Mouse (Mus musculus): Measurements from ENCODE around the gene Runx1. TPM values are rescaled to one million over a fixed set of nuclear protein-coding genes. Genes with fewer than 3 reads are reported as not detected.

Runx1 gene
- polyA plus RNA-seq (2015; fragmentation: Nextera tagmentation; extraction: Ambion mirVana), result 0.29 and 0.30 TPM in 2 replicates

GRCm38 (mm10) chr16:92825908-92826650 lies at the start of gene Runx1:
Gene Runx1, minus strand, starts transcription at chr16:92826149.
- 91% methylated on average over 11 of the region's 11 CpGs for WGBS
- H3K4me2 ChIP-seq, result no peak within 1 kb of the TSS
- H3K36me3 ChIP-seq (ENCODE audit: poor library complexity, severe bottlenecking), result no peaks in the 10 kb centered on the region
- H3K27me3 ChIP-seq, result no peaks in the 10 kb centered on the region; the same call in 1 of the 2 replicates
- H3K27ac ChIP-seq, result no peak within 1 kb of the TSS
- H3K9ac ChIP-seq, result no peak within 1 kb of the TSS
- H3K4me3 ChIP-seq, result no peak within 1 kb of the TSS
- H3K4me1 ChIP-seq, result peaks cover 27% of the 10 kb centered on the region
- no peaks in the 10 kb centered on the region for H3K9me3 ChIP-seq (replicated peaks)
- ATAC-seq, result no peak

- H3K27me3 ChIP-seq, result no peaks in the 10 kb centered on the region
- H3K4me1 ChIP-seq, result no peaks in the 10 kb centered on the region
- no peak for ATAC-seq
- no peaks in the 10 kb centered on the region for H3K36me3 ChIP-seq (ENCODE audit: poor library complexity, severe bottlenecking)
- H3K4me3 ChIP-seq, result no peak overlapping the region
- 91% methylated on average over 3 of the region's 3 CpGs for WGBS
- H3K9ac ChIP-seq, result no peak overlapping the region
- H3K4me2 ChIP-seq, result no peak overlapping the region
- H3K9me3 ChIP-seq (replicated peaks), result no peaks in the 10 kb centered on the region
- H3K27ac ChIP-seq, result no peak overlapping the region
These were observed 48.1 kb upstream of the Runx1 start for GRCm38 (mm10) chr16:92874015-92874414.

- ATAC-seq, result no peak
- WGBS, result 93% methylated on average over 11 of the region's 11 CpGs
- no peak overlapping the region for H3K4me3 ChIP-seq
- no peaks in the 10 kb centered on the region for H3K27me3 ChIP-seq
- H3K4me2 ChIP-seq, result no peak overlapping the region
- H3K4me1 ChIP-seq, result no peaks in the 10 kb centered on the region
- H3K36me3 ChIP-seq (ENCODE audit: poor library complexity, severe bottlenecking), result no peaks in the 10 kb centered on the region
- no peaks in the 10 kb centered on the region; the same call in 1 of the 2 replicates for H3K9me3 ChIP-seq (replicated peaks)
- no peak overlapping the region for H3K9ac ChIP-seq
- H3K27ac ChIP-seq, result no peak overlapping the region
These were observed 45.8 kb upstream of the Runx1 start for GRCm38 (mm10) chr16:92871728-92872127.

- no peaks in the 10 kb centered on the region for H3K27me3 ChIP-seq
- no peak overlapping the region for H3K27ac ChIP-seq
- no peak for ATAC-seq
- no peak overlapping the region for H3K4me3 ChIP-seq
- H3K9me3 ChIP-seq (replicated peaks), result no peaks in the 10 kb centered on the region; the same call in 1 of the 2 replicates
- H3K4me1 ChIP-seq, result no peaks in the 10 kb centered on the region
- H3K9ac ChIP-seq, result no peak overlapping the region
- no peak overlapping the region for H3K4me2 ChIP-seq
- no peaks in the 10 kb centered on the region for H3K36me3 ChIP-seq (ENCODE audit: poor library complexity, severe bottlenecking)
- WGBS, result 91% methylated on average over 4 of the region's 4 CpGs
These were observed 42.6 kb upstream of the Runx1 start for GRCm38 (mm10) chr16:92868550-92868949.

GRCm38 (mm10) chr16:92867261-92867935 lies 41.4 kb upstream of the Runx1 start:
- Histone ChIP-seq H3K9ac (no peak overlapping the region), H3K4me1 (no peaks in the 10 kb centered on the region), H3K27ac (no peak overlapping the region), H3K27me3 (no peaks in the 10 kb centered on the region), H3K9me3 (replicated peaks) (no peaks in the 10 kb centered on the region; the same call in 1 of the 2 replicates), H3K4me3 (no peak overlapping the region), H3K36me3 (ENCODE audit: poor library complexity, severe bottlenecking) (no peaks in the 10 kb centered on the region), H3K4me2 (no peak overlapping the region)
- no peak for ATAC-seq
- 83% methylated on average over 9 of the region's 9 CpGs for WGBS

GRCm38 (mm10) chr16:92865314-92865713 lies 39.4 kb upstream of the Runx1 start:
- no peaks in the 10 kb centered on the region for H3K36me3 ChIP-seq (ENCODE audit: poor library complexity, severe bottlenecking)
- no peak overlapping the region for H3K4me3 ChIP-seq
- H3K9me3 ChIP-seq (replicated peaks), result no peaks in the 10 kb centered on the region; the same call in 1 of the 2 replicates
- H3K4me2 ChIP-seq, result no peak overlapping the region
- no peak overlapping the region for H3K9ac ChIP-seq
- no peak for ATAC-seq
- no peak overlapping the region for H3K27ac ChIP-seq
- no peaks in the 10 kb centered on the region for H3K4me1 ChIP-seq
- 95% methylated on average over 3 of the region's 3 CpGs for WGBS
- H3K27me3 ChIP-seq, result no peaks in the 10 kb centered on the region

- no peak for ATAC-seq
- H3K27ac ChIP-seq, result no peak overlapping the region
- no peak overlapping the region for H3K9ac ChIP-seq
- H3K4me1 ChIP-seq, result no peaks in the 10 kb centered on the region
- H3K27me3 ChIP-seq, result no peaks in the 10 kb centered on the region
- H3K4me2 ChIP-seq, result no peak overlapping the region
- H3K9me3 ChIP-seq (replicated peaks), result no peaks in the 10 kb centered on the region; the same call in 1 of the 2 replicates
- no peaks in the 10 kb centered on the region for H3K36me3 ChIP-seq (ENCODE audit: poor library complexity, severe bottlenecking)
- no peak overlapping the region for H3K4me3 ChIP-seq
- WGBS, result 78% methylated on average over 2 of the region's 2 CpGs
These were observed 38.2 kb upstream of the Runx1 start for GRCm38 (mm10) chr16:92864191-92864590.

- no peaks in the 10 kb centered on the region for H3K36me3 ChIP-seq (ENCODE audit: poor library complexity, severe bottlenecking)
- H3K4me1 ChIP-seq, result no peaks in the 10 kb centered on the region
- no peaks in the 10 kb centered on the region; the same call in 1 of the 2 replicates for H3K9me3 ChIP-seq (replicated peaks)
- no peaks in the 10 kb centered on the region for H3K27me3 ChIP-seq
- H3K27ac ChIP-seq, result no peak overlapping the region
- no peak overlapping the region for H3K9ac ChIP-seq
- no peak overlapping the region for H3K4me2 ChIP-seq
- ATAC-seq, result no peak
- H3K4me3 ChIP-seq, result no peak overlapping the region
These were observed 37.2 kb upstream of the Runx1 start for GRCm38 (mm10) chr16:92863179-92863578.

GRCm38 (mm10) chr16:92862430-92862829 lies 36.5 kb upstream of the Runx1 start:
- H3K4me2 ChIP-seq, result no peak overlapping the region
- H3K27me3 ChIP-seq, result no peaks in the 10 kb centered on the region
- no peak for ATAC-seq
- H3K36me3 ChIP-seq (ENCODE audit: poor library complexity, severe bottlenecking), result no peaks in the 10 kb centered on the region
- no peak overlapping the region for H3K4me3 ChIP-seq
- H3K9ac ChIP-seq, result no peak overlapping the region
- no peaks in the 10 kb centered on the region for H3K4me1 ChIP-seq
- no peaks in the 10 kb centered on the region for H3K9me3 ChIP-seq (replicated peaks)
- H3K27ac ChIP-seq, result no peak overlapping the region
- WGBS, result 86% methylated on average over 4 of the region's 4 CpGs

- Histone ChIP-seq H3K9ac (no peak overlapping the region), H3K4me2 (no peak overlapping the region), H3K4me1 (no peaks in the 10 kb centered on the region), H3K27ac (no peak overlapping the region), H3K4me3 (no peak overlapping the region), H3K36me3 (ENCODE audit: poor library complexity, severe bottlenecking) (no peaks in the 10 kb centered on the region), H3K9me3 (replicated peaks) (no peaks in the 10 kb centered on the region), H3K27me3 (no peaks in the 10 kb centered on the region)
- no peak for ATAC-seq
- 79% methylated on average over 2 of the region's 2 CpGs for WGBS
These were observed 35.6 kb upstream of the Runx1 start for GRCm38 (mm10) chr16:92861571-92861970.

GRCm38 (mm10) chr16:92860649-92861048 lies 34.7 kb upstream of the Runx1 start:
- WGBS, result 86% methylated on average over 1 of the region's 1 CpGs
- no peak for ATAC-seq
- no peaks in the 10 kb centered on the region for H3K9me3 ChIP-seq (replicated peaks)
- H3K4me1 ChIP-seq, result no peaks in the 10 kb centered on the region
- no peak overlapping the region for H3K27ac ChIP-seq
- no peak overlapping the region for H3K4me2 ChIP-seq
- H3K9ac ChIP-seq, result no peak overlapping the region
- no peaks in the 10 kb centered on the region for H3K36me3 ChIP-seq (ENCODE audit: poor library complexity, severe bottlenecking)
- H3K4me3 ChIP-seq, result no peak overlapping the region
- no peaks in the 10 kb centered on the region for H3K27me3 ChIP-seq

- no peaks in the 10 kb centered on the region for H3K9me3 ChIP-seq (replicated peaks)
- no peaks in the 10 kb centered on the region for H3K36me3 ChIP-seq (ENCODE audit: poor library complexity, severe bottlenecking)
- 86% methylated on average over 3 of the region's 3 CpGs for WGBS
- no peak overlapping the region for H3K4me3 ChIP-seq
- H3K4me2 ChIP-seq, result no peak overlapping the region
- no peaks in the 10 kb centered on the region for H3K27me3 ChIP-seq
- no peak overlapping the region for H3K9ac ChIP-seq
- H3K27ac ChIP-seq, result no peak overlapping the region
- no peaks in the 10 kb centered on the region for H3K4me1 ChIP-seq
- no peak for ATAC-seq
These were observed 30.8 kb upstream of the Runx1 start for GRCm38 (mm10) chr16:92856779-92857178.
